Mouse (Mus musculus) olfactory bulb, adult 2 months (tissue): ENCODE results near the gene Olfr1034.

Experiments
- CTCF ChIP-seq: fragments of 200-500 bp; IDR thresholded peaks from 2 replicates; pipeline ENCODE4 v1.5.1; 2012; ENCODE audit warnings: low read depth, mild to moderate bottlenecking, low read length, moderate library complexity; ENCODE audit not compliant: insufficient read depth
- POLR2A ChIP-seq: fragments of 200-500 bp; IDR thresholded peaks from 2 replicates; pipeline ENCODE4 v1.6.1; 2012; ENCODE audit warnings: mild to moderate bottlenecking, low read depth, low read length, moderate library complexity; ENCODE audit not compliant: insufficient read depth

DNA sequence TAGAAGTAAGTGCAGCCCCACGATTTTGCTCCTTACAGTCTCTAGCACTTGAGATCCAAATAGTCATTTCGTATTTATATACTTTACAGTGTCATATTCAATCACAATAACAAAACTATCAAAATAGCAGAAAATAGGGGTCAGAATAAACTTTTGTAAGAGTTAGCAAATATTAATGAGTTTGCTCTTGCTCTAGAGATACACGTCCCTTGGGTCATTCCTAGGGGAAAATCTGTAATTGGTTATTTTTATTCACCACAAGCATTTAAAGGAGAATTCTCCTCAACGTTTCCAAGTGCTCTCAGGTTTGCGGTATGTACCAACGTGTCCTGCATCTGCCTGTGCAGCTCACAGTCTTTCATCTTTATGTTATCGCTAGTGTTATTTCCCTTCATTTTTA lies 40.4 kb upstream of the Olfr1034 start, which contains the start of gene Olfr1032:
- TF ChIP-seq CTCF: no peak
- no peak for TF ChIP-seq POLR2A
